Mouse (Mus musculus): Measurements from ENCODE around the gene Exosc8. TPM values are rescaled to one million over a fixed set of nuclear protein-coding genes. Genes with fewer than 3 reads are reported as not detected.
"Not testable (repeated sequence)": the region's sequence is repeated elsewhere in the genome, so short reads cannot be mapped to it uniquely, and the experiment has no call there.

The Exosc8 gene
- total and polyA plus RNA-seq, 3 experiments: 10.7 to 19.7 (median 19.0) TPM

- intact Hi-C loops (cut with DNase I): no loop called here
- Histone ChIP-seq H3K79me2 (replicated peaks; ENCODE audit: control insufficient read depth, insufficient read depth, low read length) (no peaks in the 10 kb centered on the region), H3K27ac (no peak overlapping the region), H3K4me1 (ENCODE audit: control insufficient read depth, insufficient read depth, low read length) (no peaks in the 10 kb centered on the region), H3K36me3 (ENCODE audit: control insufficient read depth, insufficient read depth, low read length) (no peaks in the 10 kb centered on the region; the same call in 1 of the 2 replicates), H3K9ac (ENCODE audit: low read depth, low read length) (no peak overlapping the region), H3K4me3 (no peak overlapping the region), H3K27me3 (ENCODE audit: control insufficient read depth, insufficient read depth, low read length) (no peaks in the 10 kb centered on the region)
- DNase-seq: no peak
- TF ChIP-seq CTCF (IDR thresholded peaks at IDR 0.05) (no peak), POLR2A (IDR thresholded peaks at IDR 0.05; ENCODE audit: insufficient read depth, low read depth, low read length) (no peak), EP300 (IDR thresholded peaks at IDR 0.05; ENCODE audit: insufficient read depth, low read depth, low read length) (no peak)
- WGBS: 64% methylated on average over 6 of the region's 6 CpGs
Measured at GRCm38 (mm10) chr3:54717348-54717747, 17.8 kb downstream of the Exosc8 start.

GRCm38 (mm10) chr3:54715461-54715860 is 19.7 kb downstream of the Exosc8 start:
- Histone ChIP-seq H3K27ac (no peak overlapping the region), H3K27me3 (ENCODE audit: control insufficient read depth, insufficient read depth, low read length) (no peaks in the 10 kb centered on the region), H3K79me2 (replicated peaks; ENCODE audit: control insufficient read depth, insufficient read depth, low read length) (no peaks in the 10 kb centered on the region), H3K4me3 (no peak overlapping the region), H3K9ac (ENCODE audit: low read depth, low read length) (no peak overlapping the region), H3K4me1 (ENCODE audit: control insufficient read depth, insufficient read depth, low read length) (no peaks in the 10 kb centered on the region), H3K36me3 (ENCODE audit: control insufficient read depth, insufficient read depth, low read length) (peaks cover 3% of the 10 kb centered on the region; the same call in 1 of the 2 replicates)
- intact Hi-C loops (cut with DNase I): no loop called here
- 81% methylated on average over 6 of the region's 6 CpGs for WGBS
- TF ChIP-seq POLR2A (IDR thresholded peaks at IDR 0.05; ENCODE audit: insufficient read depth, low read depth, low read length) (no peak), EP300 (IDR thresholded peaks at IDR 0.05; ENCODE audit: insufficient read depth, low read depth, low read length) (no peak), CTCF (IDR thresholded peaks at IDR 0.05) (no peak)
- DNase-seq: no peak

GRCm38 (mm10) chr3:54714253-54714652 is 20.9 kb downstream of the Exosc8 start, which contains the start of gene Gm21958:
Gene Gm21958 (minus strand): TSS chr3:54714353.
- TF ChIP-seq POLR2A (IDR thresholded peaks at IDR 0.05; ENCODE audit: insufficient read depth, low read depth, low read length): no peak
- TF ChIP-seq CTCF (IDR thresholded peaks at IDR 0.05): no peak
- no peak for TF ChIP-seq EP300 (IDR thresholded peaks at IDR 0.05; ENCODE audit: insufficient read depth, low read depth, low read length)
- Histone ChIP-seq H3K9ac (ENCODE audit: low read depth, low read length) (no peak within 1 kb of the TSS), H3K27ac (no peak within 1 kb of the TSS), H3K36me3 (ENCODE audit: control insufficient read depth, insufficient read depth, low read length) (peaks cover 10% of the 10 kb centered on the region), H3K27me3 (ENCODE audit: control insufficient read depth, insufficient read depth, low read length) (no peaks in the 10 kb centered on the region), H3K4me1 (ENCODE audit: control insufficient read depth, insufficient read depth, low read length) (no peaks in the 10 kb centered on the region), H3K79me2 (replicated peaks; ENCODE audit: control insufficient read depth, insufficient read depth, low read length) (no peaks in the 10 kb centered on the region), H3K4me3 (no peak within 1 kb of the TSS)
- intact Hi-C loops (cut with DNase I): no loop called here
- WGBS: 89% methylated on average over 6 of the region's 6 CpGs
- no peak for DNase-seq

GRCm38 (mm10) chr3:54708972-54709371 is 26.2 kb downstream of the Exosc8 start:
- 39% methylated on average over 9 of the region's 9 CpGs for WGBS
- H3K9ac ChIP-seq (ENCODE audit: low read depth, low read length): no peak overlapping the region
- peaks cover 17% of the 10 kb centered on the region for H3K36me3 ChIP-seq (ENCODE audit: control insufficient read depth, insufficient read depth, low read length)
- no peak overlapping the region for H3K4me3 ChIP-seq
- peak overlapping the region; percentile 10; the same call in 1 of the 2 replicates for H3K27ac ChIP-seq
- H3K27me3 ChIP-seq (ENCODE audit: control insufficient read depth, insufficient read depth, low read length): no peaks in the 10 kb centered on the region
- intact Hi-C loops (cut with DNase I): no loop called here
- TF ChIP-seq POLR2A (IDR thresholded peaks at IDR 0.05; ENCODE audit: insufficient read depth, low read depth, low read length): no peak
- no peak for TF ChIP-seq CTCF (IDR thresholded peaks at IDR 0.05)
- no peak for TF ChIP-seq EP300 (IDR thresholded peaks at IDR 0.05; ENCODE audit: insufficient read depth, low read depth, low read length)
- DNase-seq: peak in 1 of 2 experiments; percentile 21
- H3K4me1 ChIP-seq (ENCODE audit: control insufficient read depth, insufficient read depth, low read length): no peaks in the 10 kb centered on the region; the same call in 1 of the 2 replicates
- H3K79me2 ChIP-seq (replicated peaks; ENCODE audit: control insufficient read depth, insufficient read depth, low read length): no peaks in the 10 kb centered on the region

GRCm38 (mm10) chr3:54704106-54704505 is 31.1 kb downstream of the Exosc8 start:
- H3K27me3 ChIP-seq (ENCODE audit: control insufficient read depth, insufficient read depth, low read length); intact Hi-C loops (cut with DNase I); H3K36me3 ChIP-seq (ENCODE audit: control insufficient read depth, insufficient read depth, low read length); H3K4me3 ChIP-seq; H3K9ac ChIP-seq (ENCODE audit: low read depth, low read length); H3K27ac ChIP-seq; H3K79me2 ChIP-seq (replicated peaks; ENCODE audit: control insufficient read depth, insufficient read depth, low read length); DNase-seq; H3K4me1 ChIP-seq (ENCODE audit: control insufficient read depth, insufficient read depth, low read length): not testable (repeated sequence)
- 95% methylated on average over 8 of the region's 8 CpGs for WGBS

- H3K27ac ChIP-seq: no peak overlapping the region
- no peak overlapping the region for H3K4me3 ChIP-seq
- peaks cover 5% of the 10 kb centered on the region; the same call in 1 of the 2 replicates for H3K36me3 ChIP-seq (ENCODE audit: control insufficient read depth, insufficient read depth, low read length)
- H3K79me2 ChIP-seq (replicated peaks; ENCODE audit: control insufficient read depth, insufficient read depth, low read length): no peaks in the 10 kb centered on the region; the same call in 1 of the 2 replicates
- H3K9ac ChIP-seq (ENCODE audit: low read depth, low read length): no peak overlapping the region
- WGBS: 34% methylated on average over 5 of the region's 5 CpGs
- H3K4me1 ChIP-seq (ENCODE audit: control insufficient read depth, insufficient read depth, low read length): no peaks in the 10 kb centered on the region
- DNase-seq: no peak
- no peak for TF ChIP-seq EP300 (IDR thresholded peaks at IDR 0.05; ENCODE audit: insufficient read depth, low read depth, low read length)
- TF ChIP-seq CTCF (IDR thresholded peaks at IDR 0.05): no peak
- no peak for TF ChIP-seq POLR2A (IDR thresholded peaks at IDR 0.05; ENCODE audit: insufficient read depth, low read depth, low read length)
- no peaks in the 10 kb centered on the region for H3K27me3 ChIP-seq (ENCODE audit: control insufficient read depth, insufficient read depth, low read length)
- intact Hi-C loops (cut with DNase I): no loop called here
Measured at GRCm38 (mm10) chr3:54699759-54700301, 35.4 kb downstream of the Exosc8 start.

Data from heart, adult 2 months (tissue).